Mouse (Mus musculus): ENCODE results near the gene Plekha5. TPM values are rescaled to one million over a fixed set of nuclear protein-coding genes. Genes with fewer than 3 reads are reported as not detected.

The Plekha5 gene
- total RNA-seq, 2 experiments from 2014 or later: 21.5 to 28.3 TPM

GRCm38 (mm10) chr6:140614711-140615110 lies 190.9 kb downstream of the Plekha5 start:
- no peak for DNase-seq

GRCm38 (mm10) chr6:140620531-140621349 lies 196.9 kb downstream of the Plekha5 start:
- no peak for DNase-seq

DNA sequence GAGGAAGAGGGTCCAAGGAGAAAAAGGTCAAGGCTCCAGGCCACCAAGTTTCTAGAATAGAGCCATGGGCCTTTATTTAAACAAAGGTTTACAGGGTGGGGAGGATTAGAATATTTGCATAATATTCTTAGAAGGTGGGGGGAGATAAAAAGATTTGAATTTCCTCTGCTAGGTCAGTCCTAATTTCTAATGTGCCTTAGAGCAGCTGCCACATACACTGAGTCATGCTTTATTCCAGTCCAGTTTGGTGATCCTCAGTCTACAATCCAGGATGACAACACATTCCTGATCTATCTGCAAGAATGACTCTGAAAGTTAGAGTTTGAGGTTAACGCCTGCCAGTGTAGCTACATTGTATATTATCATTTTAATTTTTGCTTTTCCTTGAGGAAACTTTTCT lies 197.8 kb downstream of the Plekha5 start:
- no peak for DNase-seq

DNA sequence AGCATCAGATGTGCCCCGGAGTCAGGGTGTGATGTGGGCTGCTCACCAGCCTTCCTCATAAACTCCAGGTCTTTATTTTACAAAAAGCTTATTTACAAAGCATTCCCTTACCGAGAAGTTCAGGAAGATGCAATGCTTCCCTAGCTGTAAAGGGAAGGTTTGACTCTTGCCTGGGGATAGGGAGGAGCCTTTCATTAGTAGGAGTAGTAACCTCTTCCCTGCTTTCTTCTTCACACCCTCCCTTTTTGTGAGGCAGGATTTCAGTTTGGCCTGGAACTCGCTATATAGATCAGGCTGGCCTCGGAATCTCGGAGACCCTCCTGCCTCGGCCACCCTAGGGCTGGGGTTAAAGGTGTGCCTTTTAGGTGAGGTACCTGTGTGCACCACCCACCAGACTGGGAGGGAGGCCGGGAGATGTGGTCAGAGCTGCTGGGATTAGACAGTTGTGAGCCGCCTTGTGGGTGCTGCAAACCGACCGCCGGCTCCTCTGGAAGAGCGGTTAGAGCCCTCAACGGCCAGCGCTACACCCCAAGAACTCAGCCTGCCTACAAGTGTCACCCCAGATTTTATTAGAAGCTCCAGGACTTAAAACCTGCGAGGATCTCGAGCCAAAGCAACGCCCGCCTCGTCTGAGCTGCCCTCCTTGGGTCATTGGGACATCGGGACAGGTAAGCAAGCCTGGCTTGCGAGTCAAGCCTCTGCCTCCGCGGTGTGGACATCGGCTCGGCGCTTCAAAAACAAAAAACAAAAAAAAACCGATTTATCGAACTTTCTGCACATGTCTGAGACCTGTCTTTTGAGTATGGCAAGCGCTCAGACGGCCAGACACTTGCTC lies 198.8 kb downstream of the Plekha5 start, which contains the start of gene Aebp2:
TSS of gene Aebp2 (plus strand) at position 273 of the 835 bp plus-strand sequence.
- no peak for DNase-seq

DNA sequence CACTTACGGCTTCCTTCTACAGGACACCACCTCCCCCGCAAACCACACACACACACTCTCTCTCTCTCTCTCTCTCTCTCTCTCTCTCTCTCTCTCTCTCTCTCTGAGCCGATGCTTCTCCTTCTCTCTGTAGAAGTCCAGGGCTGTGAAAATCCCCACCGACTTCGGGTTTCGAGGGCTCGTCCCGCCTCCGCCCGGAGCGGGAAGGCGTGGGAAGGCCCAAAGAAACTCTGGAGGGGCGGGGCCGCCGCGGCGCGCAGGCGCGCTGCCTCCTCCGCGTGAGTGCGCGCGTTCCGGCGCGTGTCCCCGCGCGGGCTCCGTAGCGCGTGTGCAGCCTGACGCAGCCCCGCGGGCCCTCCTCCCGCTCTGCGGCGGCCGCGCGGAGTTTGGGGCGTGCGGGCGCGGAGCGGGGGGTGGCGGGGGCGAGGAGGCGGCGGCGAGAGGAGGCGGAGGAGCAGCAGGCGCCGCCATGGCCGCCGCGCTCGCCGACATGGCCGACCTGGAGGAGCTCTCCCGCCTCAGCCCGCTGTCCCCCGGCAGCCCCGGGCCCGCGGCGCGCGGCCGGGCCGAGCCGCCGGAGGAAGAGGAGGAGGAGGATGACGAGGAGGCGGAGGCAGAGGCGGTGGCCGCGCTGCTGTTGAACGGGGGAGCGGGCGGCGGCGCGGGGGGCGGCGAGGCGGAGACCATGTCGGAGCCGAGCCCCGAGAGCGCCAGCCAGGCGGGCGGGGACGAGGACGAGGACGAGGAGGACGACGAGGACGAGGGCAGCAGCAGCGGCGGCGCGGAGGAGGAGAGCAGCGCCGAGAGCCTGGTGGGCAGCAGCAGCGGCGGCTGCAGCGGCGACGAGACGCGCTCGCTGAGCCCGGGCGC lies 199.6 kb downstream of the Plekha5 start:
- DNase-seq: peak; percentile 95 to 96

GRCm38 (mm10) chr6:140624096-140625051 lies 200.5 kb downstream of the Plekha5 start:
- peak; percentile 37 to 61 for DNase-seq

GRCm38 (mm10) chr6:140629176-140629859 lies 205.5 kb downstream of the Plekha5 start:
- DNase-seq: no peak

GRCm38 (mm10) chr6:140630306-140630705 lies 206.5 kb downstream of the Plekha5 start:
- DNase-seq: no peak

DNA sequence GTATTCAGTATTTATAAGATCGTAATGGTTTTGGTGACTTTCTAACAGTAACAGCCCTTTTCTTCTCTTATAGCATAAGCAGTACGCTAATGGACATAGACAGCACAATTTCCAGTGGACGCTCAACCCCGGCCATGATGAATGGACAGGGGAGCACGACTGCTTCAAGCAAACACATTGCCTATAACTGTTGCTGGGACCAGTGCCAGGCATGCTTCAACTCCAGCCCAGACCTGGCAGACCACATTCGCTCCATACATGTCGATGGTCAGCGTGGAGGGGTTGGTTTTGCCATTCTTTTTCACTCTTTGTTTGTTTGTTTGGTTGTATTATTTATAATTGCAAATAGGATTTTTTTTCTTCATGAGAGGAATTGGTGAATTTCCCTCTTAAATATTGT lies 209.8 kb downstream of the Plekha5 start:
- DNase-seq: peak in 1 of 2 experiments; percentile 31

GRCm38 (mm10) chr6:140636290-140636689 lies 212.4 kb downstream of the Plekha5 start:
- no peak for DNase-seq

DNA sequence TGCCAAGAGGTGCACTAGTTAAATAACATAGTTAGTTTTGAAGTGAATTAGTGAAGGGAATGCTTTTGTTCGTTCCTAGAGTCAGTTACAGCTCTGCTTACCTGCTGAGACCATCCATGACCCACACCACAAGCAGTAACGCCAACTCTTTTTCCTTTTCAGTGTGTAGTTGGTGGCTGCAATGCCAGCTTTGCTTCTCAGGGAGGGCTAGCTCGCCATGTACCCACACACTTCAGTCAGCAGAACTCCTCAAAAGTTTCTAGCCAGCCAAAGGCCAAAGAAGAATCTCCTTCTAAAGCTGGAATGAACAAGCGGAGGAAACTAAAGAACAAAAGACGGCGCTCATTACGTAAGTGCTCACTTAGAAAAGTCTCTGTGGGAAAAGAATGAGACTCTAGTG lies 218.2 kb downstream of the Plekha5 start:
- DNase-seq: no peak

GRCm38 (mm10) chr6:140642655-140643054 lies 218.8 kb downstream of the Plekha5 start:
- DNase-seq: no peak

DNA sequence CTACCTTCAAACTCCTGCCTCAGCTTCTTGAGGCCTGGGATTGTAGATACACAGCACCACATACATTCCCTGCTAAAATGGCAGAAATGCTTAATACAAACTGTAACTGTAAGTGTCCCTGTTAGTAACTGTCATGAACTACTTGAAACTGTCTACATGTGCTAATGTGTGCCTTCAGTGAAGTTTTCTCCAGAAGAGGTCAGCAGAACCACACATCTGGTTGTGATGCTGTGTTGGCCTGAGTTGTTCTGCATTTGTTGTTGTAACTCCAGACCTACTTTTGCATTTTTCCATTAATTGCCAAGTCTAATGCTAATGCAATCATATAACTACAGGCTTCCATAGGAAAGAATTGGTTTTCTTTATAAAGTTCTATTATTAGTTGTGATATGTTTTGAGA lies 222.1 kb downstream of the Plekha5 start:
- DNase-seq: no peak

Other genes starting within 250 kb of the Plekha5 start
- 10 to 100 TPM; 39.3 to 39.6 TPM for gene Aebp2, start 198.6 kb downstream of the Plekha5 start, total RNA-seq (2021)